Comparison of ENCODE assay signal across 7 mouse cellular contexts in genomic region chr5:31452886-31453410, GRCm38 (mm10). TPM values are rescaled to one million over a fixed set of nuclear protein-coding genes. Genes with fewer than 3 reads are reported as not detected.
DNase-seq lines count a peak whose midpoint lies in the region; ATAC-seq lines count a peak whose summit lies in the region.

No protein-coding gene starts in this region.

- H3K4me3 ChIP-seq in megakaryocyte, embryonic 14.5 days (replicated peaks), result peak overlapping the region; percentile 91
- peak overlapping the region; percentile 61 for H3K4me3 ChIP-seq in hindbrain, embryonic 15.5 days

- H3K36me3 ChIP-seq in megakaryocyte, embryonic 14.5 days (replicated peaks; ENCODE audit: low read length), result no peaks in the 10 kb centered on the region
- H3K36me3 ChIP-seq in hindbrain, embryonic 15.5 days, result no peaks in the 10 kb centered on the region

- 12% methylated on average over 7 of the region's 7 CpGs for WGBS in hindbrain, embryonic 15.5 days

- no peaks in the 10 kb centered on the region for H3K27me3 ChIP-seq in megakaryocyte, embryonic 14.5 days (replicated peaks)
- H3K27me3 ChIP-seq in hindbrain, embryonic 15.5 days, result no peaks in the 10 kb centered on the region

- H3K27ac ChIP-seq in hindbrain, embryonic 15.5 days (replicated peaks), result no peak overlapping the region

- peaks cover 24% of the 10 kb centered on the region for H3K4me1 ChIP-seq in megakaryocyte, embryonic 14.5 days
- H3K4me1 ChIP-seq in hindbrain, embryonic 15.5 days (replicated peaks), result peaks cover 15% of the 10 kb centered on the region

- ATAC-seq in megakaryocyte, adult 5-6 weeks (ENCODE audit: poor library complexity, severe bottlenecking), result no peak
- no peak for ATAC-seq in hindbrain, embryonic 15.5 days (ENCODE audit: low FRiP score, low read depth)

- H3K9me3 ChIP-seq in megakaryocyte, embryonic 14.5 days, result no peaks in the 10 kb centered on the region
- no peaks in the 10 kb centered on the region for H3K9me3 ChIP-seq in hindbrain, embryonic 15.5 days

- DNase-seq in c-Kit-negative CD71-positive TER-119-positive erythroid progenitor cells, embryonic 14.5 days (ENCODE audit: low read depth, low spot score), result peak; percentile 13
- peak; percentile 28 for DNase-seq in naive thymus-derived CD4-positive, alpha-beta T cell, adult 2 months (ENCODE audit: low read depth)
- no peak for DNase-seq in left cerebral cortex, adult 9 months (ENCODE audit: low spot score in 2 of 2)
- no peak for DNase-seq in frontal cortex, postnatal 14 days (ENCODE audit: low spot score in 2 of 2)

- peak overlapping the region; percentile 66 for H3K4me2 ChIP-seq in hindbrain, embryonic 15.5 days

- H3K9ac ChIP-seq in hindbrain, embryonic 15.5 days, result peak overlapping the region; percentile 49

RNA-seq across cellular contexts. Expression of gene Zfp512, which starts 0.7 kb away (rescaled TPM):
- polyA plus RNA-seq in megakaryocyte, embryonic 14.5 days (2012; ENCODE audit: insufficient read depth, low replicate concordance), result 3.4 and 4.0 TPM in 2 replicates
- 11.0 and 18.1 TPM in 2 replicates for total RNA-seq in megakaryocyte, adult 5-6 weeks (2015)
- total RNA-seq in megakaryocyte, adult 5-6 weeks (2017), result 20.6 and 24.2 TPM in 2 replicates
- polyA plus RNA-seq in hindbrain, embryonic 15.5 days (2015; fragmentation: Nextera tagmentation; extraction: Ambion mirVana), result 113 and 117 TPM in 2 replicates

RNA-seq across cellular contexts. Expression of gene 4930548H24Rik, which starts 32.6 kb away (rescaled TPM):
- not detected in 2 replicates for polyA plus RNA-seq in megakaryocyte, embryonic 14.5 days (2012; ENCODE audit: insufficient read depth, low replicate concordance)
- total RNA-seq in megakaryocyte, adult 5-6 weeks (2015), result not detected in 2 replicates
- total RNA-seq in megakaryocyte, adult 5-6 weeks (2017), result 0.12 and 0.44 TPM in 2 replicates
- polyA plus RNA-seq in hindbrain, embryonic 15.5 days (2015; fragmentation: Nextera tagmentation; extraction: Ambion mirVana), result not detected in 2 replicates

RNA-seq across cellular contexts. Expression of gene Gpn1, which starts 41.6 kb away (rescaled TPM):
- polyA plus RNA-seq in megakaryocyte, embryonic 14.5 days (2012; ENCODE audit: insufficient read depth, low replicate concordance), result 8.9 TPM in 1 of 2 replicates, not detected in the other
- total RNA-seq in megakaryocyte, adult 5-6 weeks (2015), result 7.7 and 11.0 TPM in 2 replicates
- total RNA-seq in megakaryocyte, adult 5-6 weeks (2017), result 9.6 and 14.9 TPM in 2 replicates
- 80.6 and 85.6 TPM in 2 replicates for polyA plus RNA-seq in hindbrain, embryonic 15.5 days (2015; fragmentation: Nextera tagmentation; extraction: Ambion mirVana)

Comparison
In these comparisons a context has a peak if more than half of its experiments do, and no peak if none do; other contexts are left out.
1. DNase-seq: peak in c-Kit-negative CD71-positive TER-119-positive erythroid progenitor cells, embryonic 14.5 days (single experiment) and naive thymus-derived CD4-positive, alpha-beta T cell, adult 2 months (single experiment); none in left cerebral cortex, adult 9 months (0 of 2) and frontal cortex, postnatal 14 days (0 of 2).
2. RNA of gene Zfp512, which starts 0.7 kb away (polyA plus RNA-seq): 113 to 117 TPM in hindbrain, embryonic 15.5 days; 3.4 to 4.0 TPM in megakaryocyte, embryonic 14.5 days; every median in the first group is over 10 times any median in the second.